Mouse (Mus musculus): ENCODE measurements around the gene Higd1a.

Gene Higd1a

DNA sequence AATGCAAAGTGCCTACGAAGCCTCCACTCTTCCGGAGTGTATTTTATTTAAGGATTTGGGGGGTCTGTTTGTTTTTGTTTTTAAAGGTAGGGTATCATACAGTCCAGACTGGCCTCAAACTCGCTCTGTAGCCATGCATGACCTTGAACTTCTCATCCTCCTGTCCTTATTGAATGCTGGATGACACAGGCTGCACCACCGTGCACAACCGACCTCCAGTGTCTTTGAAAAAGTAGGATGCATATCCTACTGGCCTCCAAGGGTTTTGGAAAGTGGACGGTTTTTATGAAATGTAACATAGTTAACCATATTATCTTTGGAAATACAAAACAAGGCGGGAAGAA, 18.6 kb downstream of the Higd1a start:
- in situ Hi-C loops (cut with MboI, MseI): loop anchor here (25.0 kb wide), 1 partner anchor 148 kb away; the partner anchor contains the start of gene Pomgnt2

DNA sequence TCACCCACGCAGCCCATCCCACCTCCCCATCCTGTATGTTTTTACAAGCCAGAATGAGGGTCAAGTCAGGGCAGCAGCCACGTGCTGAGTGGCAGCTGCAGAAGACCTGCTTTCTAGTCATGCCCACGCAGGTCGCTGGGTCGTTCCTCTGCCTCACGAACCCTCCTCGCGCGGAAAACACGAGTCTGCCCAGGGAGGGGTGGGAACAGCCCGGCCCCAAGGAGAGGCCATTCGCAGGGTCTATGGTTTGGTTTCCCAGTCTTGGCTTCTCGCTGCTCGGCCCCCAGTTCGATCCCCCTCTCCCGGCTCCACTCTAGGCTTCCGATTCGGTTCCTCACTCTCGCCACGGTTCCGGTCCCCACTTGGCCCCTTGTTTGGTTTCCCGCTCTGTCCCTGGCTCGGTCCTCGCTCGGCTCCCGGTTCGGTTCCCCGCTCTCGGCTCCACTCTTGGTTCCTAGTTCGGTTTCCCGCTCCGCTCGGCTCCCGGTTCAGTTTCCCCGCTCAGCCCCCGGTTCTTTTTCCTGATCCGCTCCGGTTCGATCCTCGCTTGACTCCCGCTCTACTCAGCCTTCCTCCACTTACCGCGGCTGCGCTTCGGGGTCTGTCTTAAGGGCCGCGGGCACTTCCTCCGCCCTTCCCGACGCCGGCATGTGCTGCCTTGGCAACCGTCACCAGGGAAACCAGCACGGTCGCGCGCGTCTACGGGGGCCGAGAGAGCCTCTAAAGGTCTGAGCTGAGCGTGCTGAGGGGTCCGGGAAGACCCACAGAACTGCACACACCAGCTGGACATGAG, 19.1 kb downstream of the Higd1a start, which contains the start of gene Ccdc13:
Ccdc13 (minus strand) TSS at position 633 of the 793 bp plus-strand sequence.
- in situ Hi-C loops (cut with MboI, MseI): loop anchor here (25.0 kb wide), 1 partner anchor 148 kb away; the partner anchor contains the start of gene Pomgnt2

GRCm38 (mm10) chr9:121838008-121838407, 20.2 kb downstream of the Higd1a start:
- in situ Hi-C loops (cut with MboI, MseI): loop anchor here (25.0 kb wide), 1 partner anchor 149 kb away; the partner anchor contains the start of gene Pomgnt2

GRCm38 (mm10) chr9:121833825-121834224, 24.3 kb downstream of the Higd1a start:
- in situ Hi-C loops (cut with MboI, MseI): loop anchor here (25.0 kb wide), 1 partner anchor 153 kb away; the partner anchor contains the start of gene Pomgnt2

DNA sequence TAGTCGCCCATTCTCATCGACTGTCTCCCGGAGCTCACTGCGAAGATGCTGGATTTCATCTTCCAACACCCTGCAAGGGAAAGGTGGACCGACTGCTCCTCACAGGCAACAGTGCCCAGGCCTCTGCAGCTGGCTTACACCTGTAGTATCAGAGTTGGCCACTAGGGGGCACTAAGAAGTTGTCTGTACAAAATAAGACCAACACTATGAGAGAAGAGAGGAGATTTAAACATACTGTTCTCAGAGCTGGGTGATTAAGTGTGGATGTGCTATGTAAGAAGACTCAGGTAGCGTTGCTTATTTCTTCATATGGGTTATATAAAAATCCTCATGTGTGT, 27.2 kb downstream of the Higd1a start:
- in situ Hi-C loops (cut with MboI, MseI): loop anchor here (25.0 kb wide), 1 partner anchor 156 kb away; the partner anchor contains the start of gene Pomgnt2

DNA sequence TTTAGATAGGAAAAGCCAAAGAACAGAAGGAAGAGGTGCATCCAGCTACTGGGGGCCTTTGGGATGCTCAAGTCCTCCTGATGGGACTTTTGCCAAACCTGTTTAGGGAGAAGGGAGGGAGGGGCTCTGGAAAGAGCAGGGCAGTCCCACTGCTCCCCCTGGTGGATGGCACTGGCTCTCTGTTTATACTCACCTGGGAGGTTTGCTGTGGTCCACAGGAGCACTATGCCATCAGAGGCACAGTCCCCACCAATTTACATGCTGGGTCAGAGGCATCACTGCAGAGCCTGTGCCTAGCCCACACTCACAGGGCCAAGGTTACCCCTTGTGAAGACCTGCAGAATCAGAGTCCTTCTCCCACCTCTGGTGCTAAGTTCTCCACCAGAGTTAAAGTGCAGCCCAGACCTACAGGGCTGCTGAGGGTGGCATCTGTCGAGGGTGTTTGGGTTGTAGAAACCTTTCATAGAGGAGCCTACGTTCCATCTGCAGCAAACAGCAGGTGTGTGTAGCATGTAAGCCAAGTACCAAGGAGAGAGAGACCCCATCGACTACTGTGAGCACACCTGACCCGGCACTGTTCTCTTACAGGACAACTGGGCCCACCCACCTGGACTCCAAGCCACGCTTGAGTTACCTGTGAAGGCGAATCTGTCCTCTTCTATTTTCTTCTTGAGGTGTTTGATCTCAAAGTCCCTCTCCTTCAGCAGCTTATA, 27.8 kb downstream of the Higd1a start:
- in situ Hi-C loops (cut with MboI, MseI): loop anchor here (25.0 kb wide), 1 partner anchor 157 kb away; the partner anchor contains the start of gene Pomgnt2

- in situ Hi-C loops (cut with MboI, MseI): loop anchor here (25.0 kb wide), 1 partner anchor 158 kb away; the partner anchor contains the start of gene Pomgnt2
Measured at GRCm38 (mm10) chr9:121829270-121829992, 28.7 kb downstream of the Higd1a start.

GRCm38 (mm10) chr9:121828314-121828713, 29.8 kb downstream of the Higd1a start:
- in situ Hi-C loops (cut with MboI, MseI): loop anchor here (25.0 kb wide), 1 partner anchor 159 kb away; the partner anchor contains the start of gene Pomgnt2

DNA sequence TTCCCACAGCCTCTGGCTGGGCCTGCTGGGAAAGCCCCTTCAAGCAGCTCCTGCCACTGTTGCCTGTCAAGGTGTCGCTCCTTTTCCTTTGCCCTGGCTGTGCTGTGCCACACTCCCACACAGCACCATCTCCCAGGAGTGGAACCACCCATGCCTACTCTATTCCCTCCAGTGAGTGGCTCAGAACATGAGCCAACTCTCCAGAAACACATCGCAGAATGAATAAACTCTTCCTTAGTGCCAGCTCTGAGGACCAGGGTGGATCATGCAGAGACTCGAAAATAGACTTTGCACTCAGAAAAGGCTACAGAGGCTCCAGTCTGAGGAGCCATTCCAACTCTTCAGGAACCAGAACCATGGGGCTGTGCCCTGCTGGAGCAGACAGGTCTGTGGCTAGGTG, 31.8 kb downstream of the Higd1a start:
- in situ Hi-C loops (cut with MboI, MseI): loop anchor here (25.0 kb wide), 1 partner anchor 161 kb away; the partner anchor contains the start of gene Pomgnt2

DNA sequence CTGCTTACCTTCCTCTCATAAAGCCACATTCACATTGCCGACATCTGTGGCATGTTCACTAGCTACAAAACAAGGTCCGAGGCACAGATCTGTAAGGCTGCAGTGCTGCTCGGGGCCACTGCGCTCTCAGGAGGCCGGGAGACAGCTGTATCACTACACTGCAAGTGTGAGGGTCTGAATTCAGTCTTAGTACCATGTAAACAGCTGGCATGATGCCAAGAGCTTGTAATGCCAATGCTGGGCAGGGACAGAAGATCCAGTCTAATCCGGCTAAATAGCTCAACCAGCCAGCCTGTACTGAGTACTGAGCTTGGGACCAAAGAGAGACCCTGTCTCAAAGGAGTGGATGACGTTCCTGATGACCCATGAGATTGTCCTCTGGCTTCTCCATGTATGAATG, 34.2 kb downstream of the Higd1a start:
- in situ Hi-C loops (cut with MboI, MseI): no loop called here

DNA sequence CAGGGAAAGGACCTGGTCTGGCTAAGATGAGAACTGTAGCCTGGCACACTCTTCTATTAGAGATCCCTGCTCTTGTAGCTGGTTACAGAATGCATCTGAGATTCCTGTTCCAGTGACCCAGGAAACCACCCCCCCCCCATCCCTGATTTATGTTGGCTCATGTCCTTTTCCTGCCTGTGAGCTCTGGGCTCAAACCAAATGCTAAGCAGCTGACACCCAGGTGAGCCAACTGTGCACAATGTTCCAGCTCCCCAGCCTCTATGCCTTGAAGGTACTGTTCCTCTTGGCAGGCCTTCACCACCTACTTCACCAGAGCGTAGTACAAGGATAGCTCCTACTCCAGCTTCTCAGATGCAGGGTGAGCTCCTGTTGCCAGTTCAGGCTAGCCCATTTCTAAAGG, 35.1 kb downstream of the Higd1a start:
- in situ Hi-C loops (cut with MboI, MseI): no loop called here

- in situ Hi-C loops (cut with MboI, MseI): no loop called here
Measured at GRCm38 (mm10) chr9:121822585-121822991, 35.6 kb downstream of the Higd1a start.

DNA sequence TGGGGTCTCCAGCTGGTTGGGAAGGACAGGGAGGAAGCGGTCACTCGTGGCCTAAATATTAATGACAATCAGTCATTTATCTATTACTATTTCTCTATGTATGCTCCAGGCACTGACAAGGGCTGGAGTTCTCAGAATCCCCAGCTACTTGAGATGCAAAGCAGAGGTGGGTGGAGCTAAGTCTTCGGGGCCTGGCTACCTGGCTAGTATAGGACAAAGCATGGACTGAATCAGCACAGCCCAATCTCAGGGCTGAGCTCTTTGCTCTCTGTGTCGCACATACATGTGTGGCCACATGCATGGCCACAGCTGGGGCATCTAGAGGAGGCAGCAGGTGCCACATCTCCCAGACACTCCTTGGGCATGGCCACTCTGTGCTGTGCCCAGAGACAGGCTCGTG, 37.4 kb downstream of the Higd1a start:
- in situ Hi-C loops (cut with MboI, MseI): no loop called here

DNA sequence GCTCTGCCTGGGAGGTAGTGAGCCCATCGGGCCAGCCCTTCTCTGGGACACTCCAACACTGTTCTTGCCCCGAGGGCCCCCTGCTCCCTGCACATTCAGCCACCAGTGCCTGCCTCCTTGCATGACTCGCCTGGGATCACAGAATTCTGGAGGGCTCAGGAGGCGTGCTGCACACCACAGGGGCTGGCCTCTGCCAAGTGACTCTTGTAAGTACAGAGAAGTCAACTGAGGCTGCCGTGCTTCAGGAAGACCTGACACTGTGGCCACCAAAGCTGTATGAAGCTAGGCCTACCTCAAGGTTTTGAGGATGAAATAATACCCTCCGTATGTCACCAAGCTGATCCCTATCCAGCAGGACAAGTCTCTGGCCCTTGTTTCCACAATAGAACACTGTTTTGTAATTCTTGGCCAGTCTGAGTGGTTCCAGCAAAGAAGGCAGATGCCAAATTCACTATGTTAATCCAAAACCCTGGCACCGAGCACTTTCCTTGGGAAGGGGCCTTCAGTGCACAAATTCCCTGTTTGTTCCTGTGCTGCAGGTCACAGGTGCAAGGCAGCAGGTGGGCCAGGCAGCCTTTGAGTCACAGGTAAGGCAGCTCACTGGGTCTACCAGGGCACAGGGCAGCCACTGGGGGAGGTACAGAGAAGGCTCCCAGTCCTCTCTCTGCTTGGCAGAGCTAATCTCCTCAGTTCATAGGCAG, 38.2 kb downstream of the Higd1a start:
- in situ Hi-C loops (cut with MboI, MseI): no loop called here

GRCm38 (mm10) chr9:121819073-121819770, 38.9 kb downstream of the Higd1a start:
- in situ Hi-C loops (cut with MboI, MseI): no loop called here

DNA sequence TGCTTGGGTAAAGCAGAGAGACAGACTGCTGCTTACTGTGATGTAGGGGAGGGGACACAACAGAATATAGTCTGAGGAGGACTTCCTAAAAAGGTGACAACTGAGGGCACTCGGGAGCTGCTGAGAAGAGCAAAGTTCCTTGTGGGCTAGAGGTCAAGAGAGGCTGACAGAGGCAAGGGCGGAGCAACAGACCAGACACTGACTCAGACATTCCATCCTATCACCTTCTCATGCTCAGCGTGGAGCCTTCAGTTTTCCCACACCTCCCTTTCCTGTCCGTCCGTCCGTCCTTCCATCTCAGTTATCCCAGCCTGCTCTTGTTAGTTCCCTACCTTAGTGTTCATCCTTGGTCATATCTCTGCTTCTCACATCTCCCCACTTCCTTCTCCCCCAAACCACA, 43.0 kb downstream of the Higd1a start:
- in situ Hi-C loops (cut with MboI, MseI): no loop called here

- in situ Hi-C loops (cut with MboI, MseI): no loop called here
Measured at GRCm38 (mm10) chr9:121810081-121810821, 47.9 kb downstream of the Higd1a start.

GRCm38 (mm10) chr9:121808511-121808910, 49.7 kb downstream of the Higd1a start:
- in situ Hi-C loops (cut with MboI, MseI): no loop called here

DNA sequence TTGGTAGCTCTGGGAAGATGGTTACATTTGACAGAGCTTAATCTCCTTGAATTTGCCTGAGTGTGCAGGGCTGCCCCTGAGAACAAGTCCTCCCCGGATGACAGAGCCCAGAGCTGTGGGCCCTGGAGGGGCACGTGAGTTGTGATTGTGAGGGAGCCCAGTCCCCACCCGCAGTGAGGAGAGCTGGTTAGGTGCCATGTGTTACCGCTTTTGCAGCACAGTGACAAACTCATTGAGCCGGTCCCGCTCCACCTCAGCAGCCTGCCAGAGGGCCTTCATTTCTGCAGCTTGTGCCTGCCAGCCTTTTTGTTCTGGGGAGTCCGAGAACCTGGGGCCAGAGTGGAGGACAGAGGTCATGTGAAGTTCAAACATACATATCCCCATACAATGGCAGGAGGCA, 50.2 kb downstream of the Higd1a start:
- in situ Hi-C loops (cut with MboI, MseI): no loop called here

DNA sequence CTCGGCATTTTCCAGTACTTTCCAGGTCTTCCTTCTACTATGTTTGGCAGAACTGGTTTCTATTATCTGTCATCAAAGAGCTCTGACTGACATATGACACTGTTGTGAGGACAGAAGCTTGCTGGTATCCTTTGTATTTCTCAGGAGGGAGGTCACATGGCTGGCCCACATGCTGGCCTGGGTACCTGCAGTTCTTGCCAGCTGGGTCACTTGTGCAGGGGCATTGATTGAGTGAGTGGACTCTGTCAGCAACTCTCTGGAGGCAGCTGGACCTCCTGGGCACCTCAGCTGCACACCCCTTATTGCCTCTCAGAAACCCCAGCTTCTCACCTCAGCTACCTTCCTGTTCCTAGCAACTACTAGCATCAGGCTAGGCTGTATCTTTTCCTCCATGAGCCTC, 50.6 kb downstream of the Higd1a start:
- in situ Hi-C loops (cut with MboI, MseI): no loop called here

Measured in T-helper 1 cell (primary cell).